Mouse (Mus musculus): ENCODE measurements around the gene Sorbs2. TPM values are rescaled to one million over a fixed set of nuclear protein-coding genes. Genes with fewer than 3 reads are reported as not detected.
"Not testable (repeated sequence)": the region's sequence is repeated elsewhere in the genome, so short reads cannot be mapped to it uniquely, and the experiment has no call there.

Gene Sorbs2
- polyA plus RNA-seq, 1 experiment from 2014 or later: 134 TPM

- H3K36me3 ChIP-seq; H3K9me3 ChIP-seq; H3K4me3 ChIP-seq; DNase-seq (ENCODE audit: low spot score); H3K27me3 ChIP-seq (ENCODE audit: insufficient read depth, poor library complexity, severe bottlenecking); H3K27ac ChIP-seq; H3K4me1 ChIP-seq: not testable (repeated sequence)
- WGBS: 78% methylated on average over 11 of the region's 11 CpGs
These were observed 364.0 kb downstream of the Sorbs2 start for GRCm38 (mm10) chr8:45871587-45871986.

DNA sequence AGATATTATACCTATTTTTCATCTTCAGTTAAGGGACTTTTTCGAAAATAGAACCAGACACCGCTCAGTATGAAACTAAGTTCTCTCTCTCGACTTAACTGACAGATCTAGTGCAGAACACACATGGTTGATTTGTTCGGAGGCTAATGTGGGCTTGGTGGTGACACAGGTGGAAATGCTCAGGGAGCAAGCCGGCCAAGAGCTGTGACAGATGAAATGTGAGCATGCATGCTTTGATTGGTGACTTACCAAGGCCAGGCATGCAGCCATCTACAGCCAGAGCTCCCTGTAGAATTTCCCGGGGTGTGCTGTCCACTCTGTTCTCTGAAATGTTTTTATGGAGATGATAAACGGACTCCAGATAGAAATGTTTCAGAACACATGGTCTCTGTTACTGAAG, 364.5 kb downstream of the Sorbs2 start:
- H3K4me1 ChIP-seq: peaks cover 4% of the 10 kb centered on the region; the same call in 1 of the 2 replicates
- H3K27ac ChIP-seq: no peak overlapping the region
- no peak overlapping the region for H3K4me3 ChIP-seq
- no peaks in the 10 kb centered on the region for H3K36me3 ChIP-seq
- no peaks in the 10 kb centered on the region for H3K9me3 ChIP-seq
- DNase-seq (ENCODE audit: low spot score): no peak
- WGBS: 73% methylated on average over 7 of the region's 7 CpGs
- no peaks in the 10 kb centered on the region for H3K27me3 ChIP-seq (ENCODE audit: insufficient read depth, poor library complexity, severe bottlenecking)

- Histone ChIP-seq H3K4me3 (no peak overlapping the region), H3K36me3 (no peaks in the 10 kb centered on the region), H3K9me3 (no peaks in the 10 kb centered on the region), H3K27me3 (ENCODE audit: insufficient read depth, poor library complexity, severe bottlenecking) (no peaks in the 10 kb centered on the region), H3K4me1 (peaks cover 4% of the 10 kb centered on the region; the same call in 1 of the 2 replicates), H3K27ac (peak overlapping the region; percentile 71)
- DNase-seq (ENCODE audit: low spot score): peak; percentile 79
- 49% methylated on average over 10 of the region's 10 CpGs for WGBS
These were observed 367.5 kb downstream of the Sorbs2 start for GRCm38 (mm10) chr8:45874945-45875626.

GRCm38 (mm10) chr8:45876397-45876796, 368.8 kb downstream of the Sorbs2 start:
- Histone ChIP-seq H3K4me3 (no peak overlapping the region), H3K36me3 (no peaks in the 10 kb centered on the region), H3K27ac (no peak overlapping the region), H3K27me3 (ENCODE audit: insufficient read depth, poor library complexity, severe bottlenecking) (no peaks in the 10 kb centered on the region), H3K9me3 (no peaks in the 10 kb centered on the region), H3K4me1 (peaks cover 4% of the 10 kb centered on the region; the same call in 1 of the 2 replicates)
- no peak for DNase-seq (ENCODE audit: low spot score)
- 87% methylated on average over 5 of the region's 5 CpGs for WGBS

Other genes starting within 250 kb of the Sorbs2 start
- gene F11, start 245.8 kb upstream of the Sorbs2 start, polyA plus RNA-seq (2016; fragmentation: Nextera tagmentation; extraction: Ambion mirVana): not detected in 2 replicates
- not detected in 2 replicates for gene Klkb1, start 212.9 kb upstream of the Sorbs2 start, polyA plus RNA-seq (2016; fragmentation: Nextera tagmentation; extraction: Ambion mirVana)
- not detected in 2 replicates for gene Gm45753, start 199.3 kb upstream of the Sorbs2 start, polyA plus RNA-seq (2016; fragmentation: Nextera tagmentation; extraction: Ambion mirVana)
- gene Cyp4v3, start 174.6 kb upstream of the Sorbs2 start, polyA plus RNA-seq (2016; fragmentation: Nextera tagmentation; extraction: Ambion mirVana): 0.26 and 0.37 TPM in 2 replicates
- gene Fam149a, start 125.5 kb upstream of the Sorbs2 start, polyA plus RNA-seq (2016; fragmentation: Nextera tagmentation; extraction: Ambion mirVana): 7.7 and 8.8 TPM in 2 replicates
- gene Tlr3, start 96.7 kb upstream of the Sorbs2 start, polyA plus RNA-seq (2016; fragmentation: Nextera tagmentation; extraction: Ambion mirVana): 0.79 and 1.6 TPM in 2 replicates

All from heart, embryonic 10.5 days (tissue).